Mouse (Mus musculus): ENCODE measurements around the gene Ribc1.
A peak's percentile ranks its signal among the peaks of the same experiment; 100 is the strongest.

The Ribc1 gene

DNA sequence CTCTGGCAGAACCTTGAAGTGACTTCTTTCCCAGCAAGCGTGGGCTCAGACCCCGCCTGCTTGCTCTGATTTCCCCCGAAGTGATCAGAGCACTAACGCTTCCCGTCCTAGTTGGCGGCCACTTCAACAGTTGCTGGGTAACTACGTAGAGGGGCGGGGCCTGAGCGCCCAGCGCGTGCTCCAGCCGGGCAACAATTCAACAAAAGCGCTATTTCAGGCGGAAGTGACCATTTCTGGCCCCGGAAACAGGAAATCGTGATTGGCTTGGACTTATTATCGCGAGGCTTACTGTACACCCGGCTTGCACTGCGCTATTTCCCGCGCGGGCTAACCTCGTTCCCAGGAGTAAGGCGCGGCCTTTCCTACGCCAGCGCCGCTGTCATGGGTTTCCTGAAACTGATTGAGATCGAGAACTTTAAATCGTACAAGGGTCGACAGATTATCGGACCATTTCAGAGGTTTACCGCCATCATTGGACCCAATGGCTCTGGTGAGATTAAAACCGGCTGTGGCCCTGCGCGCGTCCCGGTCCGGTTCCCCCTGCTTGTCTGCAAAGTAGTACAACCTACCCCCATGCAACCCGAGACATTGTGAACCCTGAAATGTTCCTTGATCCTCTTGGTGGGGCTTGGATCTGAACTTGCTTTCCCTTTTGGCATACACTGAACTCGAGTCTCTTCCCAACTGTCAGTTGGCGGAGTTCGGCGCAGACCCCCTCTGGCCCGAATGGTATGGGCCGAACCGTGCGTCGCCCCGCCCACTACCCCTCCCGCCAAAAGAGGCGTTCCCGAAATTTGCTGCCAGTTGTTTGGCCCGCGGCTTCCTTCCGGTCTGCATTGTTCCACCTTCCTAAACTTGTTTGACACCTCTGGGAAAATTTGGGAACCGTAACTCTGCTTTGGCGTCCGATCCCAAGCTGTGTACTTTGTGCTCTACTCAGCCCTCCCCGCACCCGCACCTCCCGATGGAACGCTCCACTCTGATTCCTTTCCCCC lies at the start of gene Ribc1, which contains the start of gene Smc1a:
Ribc1 (minus strand) TSS at position 145 of the 995 bp plus-strand sequence.
Smc1a (plus strand) TSS at position 278 of the 995 bp plus-strand sequence.
- peak; percentile 86 to 87 for DNase-seq (ENCODE audit: low spot score in 2 of 2)

GRCm38 (mm10) chrX:152065674-152066073 lies 49.6 kb upstream of the Ribc1 start:
- DNase-seq (ENCODE audit: low spot score in 2 of 2), result no peak

GRCm38 (mm10) chrX:152054094-152054493 lies 38.0 kb upstream of the Ribc1 start:
- DNase-seq (ENCODE audit: low spot score in 2 of 2), result no peak

DNA sequence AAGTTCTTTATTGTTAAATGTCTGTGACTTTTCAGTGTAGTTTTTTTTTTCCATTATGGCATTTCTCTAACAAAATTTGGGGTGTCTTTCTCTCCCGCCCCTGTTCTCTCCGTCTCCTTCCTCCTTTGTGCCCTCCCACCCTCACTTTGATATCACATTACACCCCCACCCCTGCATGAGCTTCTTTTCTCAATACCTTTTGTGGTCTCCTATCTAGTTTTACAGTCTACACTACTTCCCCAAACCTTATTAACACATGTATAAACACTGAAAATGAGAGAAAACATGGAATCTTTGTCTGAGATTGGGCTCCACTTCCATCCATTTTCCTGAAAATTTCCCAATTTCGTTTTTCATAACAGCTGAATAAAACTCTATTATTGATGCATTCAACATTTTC lies 36.5 kb upstream of the Ribc1 start:
- no peak for DNase-seq (ENCODE audit: low spot score in 2 of 2)

DNA sequence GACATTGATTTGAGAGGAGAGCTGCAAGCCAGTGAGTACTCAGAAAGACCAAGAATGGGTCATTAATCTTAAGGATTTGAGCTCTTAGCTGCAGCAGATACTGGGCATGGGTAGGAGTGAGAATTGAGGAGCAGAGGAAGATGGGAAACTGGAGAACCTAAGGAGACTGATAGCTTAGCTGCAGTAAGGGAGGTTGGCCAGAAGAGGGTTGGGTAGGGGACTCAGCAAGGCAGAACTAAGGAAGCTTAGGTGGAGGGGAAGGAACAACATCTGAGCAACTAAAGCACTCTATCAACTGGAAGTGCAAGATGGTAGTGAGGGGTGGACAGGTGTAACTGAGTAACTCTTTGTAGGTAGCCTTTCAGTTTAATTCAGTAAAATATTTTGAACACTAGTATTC lies 31.1 kb upstream of the Ribc1 start:
- DNase-seq (ENCODE audit: low spot score in 2 of 2), result no peak

GRCm38 (mm10) chrX:152039865-152040264 lies 23.8 kb upstream of the Ribc1 start:
- no peak for DNase-seq (ENCODE audit: low spot score in 2 of 2)

DNA sequence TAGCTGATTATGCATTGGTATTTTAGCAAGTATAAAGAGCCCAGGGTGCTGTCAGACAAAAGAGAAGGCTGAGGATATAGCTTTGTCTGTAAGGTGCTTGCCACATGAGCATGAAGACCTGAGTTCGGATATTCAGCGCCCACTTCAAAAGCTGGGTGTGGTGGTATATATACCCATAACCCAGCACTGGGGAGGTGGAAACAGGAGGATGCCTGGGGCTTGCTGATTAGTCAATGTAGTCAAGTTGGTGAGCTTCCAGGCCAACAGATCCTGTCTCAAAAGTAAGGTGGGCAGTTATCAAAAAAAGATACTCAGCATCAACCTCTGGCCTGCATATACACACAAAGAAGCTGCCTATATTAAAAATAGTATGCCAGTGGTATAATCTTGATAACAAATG lies 3.2 kb upstream of the Ribc1 start:
- DNase-seq (ENCODE audit: low spot score in 2 of 2), result no peak

- DNase-seq (ENCODE audit: low spot score in 2 of 2), result no peak
Measured at GRCm38 (mm10) chrX:152017186-152017585, 1.1 kb upstream of the Ribc1 start.

- no peak for DNase-seq (ENCODE audit: low spot score in 2 of 2)
Measured at GRCm38 (mm10) chrX:152015752-152016150, 344 bp downstream of the Ribc1 start.

DNA sequence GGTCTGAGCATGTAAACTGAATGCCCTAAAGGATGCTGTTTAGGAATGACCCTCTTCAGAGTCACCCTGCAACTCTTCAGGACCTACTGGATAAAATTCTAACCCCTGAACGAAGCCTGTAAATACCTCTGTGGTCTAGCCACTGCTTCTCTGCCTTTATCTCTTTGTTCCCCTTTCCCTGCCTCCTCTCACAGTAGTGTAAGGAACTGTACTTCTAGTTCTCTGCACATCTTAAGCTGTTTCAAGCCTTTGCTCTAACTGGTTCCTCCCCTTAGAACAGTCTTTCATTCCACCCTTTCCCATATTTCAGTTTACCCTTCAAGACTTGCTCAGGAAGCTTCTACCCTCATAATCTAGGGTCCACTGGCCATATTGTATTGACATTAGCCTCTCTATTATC lies 8.2 kb downstream of the Ribc1 start:
- DNase-seq (ENCODE audit: low spot score in 2 of 2), result no peak

- no peak for DNase-seq (ENCODE audit: low spot score in 2 of 2)
Measured at GRCm38 (mm10) chrX:152002865-152003264, 13.2 kb downstream of the Ribc1 start.

GRCm38 (mm10) chrX:152001737-152002710 lies 14.1 kb downstream of the Ribc1 start, which contains the start of gene Hsd17b10:
Gene Hsd17b10 (plus strand): TSS chrX:152001845.
- DNase-seq (ENCODE audit: low spot score in 2 of 2), result peak; percentile 77

GRCm38 (mm10) chrX:152001182-152001684 lies 14.9 kb downstream of the Ribc1 start:
- DNase-seq (ENCODE audit: low spot score in 2 of 2), result no peak

GRCm38 (mm10) chrX:151999006-151999710 lies 16.9 kb downstream of the Ribc1 start:
- no peak for DNase-seq (ENCODE audit: low spot score in 2 of 2)

All from urinary bladder, postnatal 4 days (tissue).